11 mouse cellular contexts compared by ENCODE assay signal in the genomic region with DNA sequence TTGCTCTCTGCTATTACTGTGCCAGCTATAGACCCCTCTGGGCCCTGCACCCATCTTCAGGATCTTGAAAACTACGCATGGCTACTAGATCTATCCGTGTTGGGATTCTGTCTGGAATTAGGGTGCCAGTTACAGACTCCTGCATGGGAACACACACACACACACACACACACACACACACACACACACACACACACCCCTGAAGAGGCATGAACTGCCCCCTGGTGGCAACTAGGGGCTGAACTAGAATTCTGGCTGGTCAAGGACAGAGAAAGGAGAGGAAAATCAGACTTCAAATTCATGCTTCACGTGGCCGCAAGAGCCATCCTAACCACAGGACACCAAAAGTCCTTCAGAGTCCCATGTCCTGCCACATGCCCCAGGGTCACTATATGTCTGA. TPM values are rescaled to one million over a fixed set of nuclear protein-coding genes. Genes with fewer than 3 reads are reported as not detected.
DNase-seq lines count a peak whose midpoint lies in the region; TF ChIP-seq lines count a peak whose summit lies in the region.
"Had no signal": no experiment of that assay in that cellular context is flagged by ENCODE, and none has a peak within 500 bp of the region (broad histone marks: within the 10 kb centered on the region; RNA-seq: fewer than 3 reads in every experiment).

No protein-coding gene starts in this region.

- no peak overlapping the region for H3K27ac ChIP-seq in heart, embryonic 10.5 days
- H3K27ac ChIP-seq in spleen, adult 2 months (ENCODE audit: insufficient read depth, low read length), result no peak overlapping the region
- H3K27ac ChIP-seq: heart, embryonic 15.5 days had no signal

- no peaks in the 10 kb centered on the region for H3K36me3 ChIP-seq in heart, embryonic 10.5 days
- no peaks in the 10 kb centered on the region for H3K36me3 ChIP-seq in spleen, adult 2 months (ENCODE audit: control insufficient read depth, insufficient read depth, low read length)
- H3K36me3 ChIP-seq: heart, embryonic 15.5 days had no signal

- WGBS in heart, embryonic 10.5 days, result 72% methylated on average over 4 of the region's 4 CpGs
- 68% methylated on average over 4 of the region's 4 CpGs for WGBS in spleen, adult 2 months

- H3K27me3 ChIP-seq in heart, embryonic 10.5 days (ENCODE audit: insufficient read depth, poor library complexity, severe bottlenecking), result 0 out of 2 replicates have a peak, but pooled peaks cover 7% of the 10 kb centered on the region
- H3K27me3 ChIP-seq in spleen, adult 2 months (ENCODE audit: control insufficient read depth, insufficient read depth, low read length), result no peaks in the 10 kb centered on the region
- H3K27me3 ChIP-seq: heart, embryonic 15.5 days had no signal

- TF ChIP-seq CTCF in spleen, adult 2 months (IDR thresholded peaks at IDR 0.05; ENCODE audit: extremely low read depth, insufficient read depth, insufficient read length, insufficient replicate concordance), result peak; percentile 33; the same call in 1 of the 2 replicates

- no peak overlapping the region for H3K4me3 ChIP-seq in heart, embryonic 10.5 days
- no peak overlapping the region for H3K4me3 ChIP-seq in spleen, adult 2 months (ENCODE audit: extremely low read depth, insufficient read depth, insufficient read length)
- H3K4me3 ChIP-seq: erythroblast, embryonic 14.5 days; heart, embryonic 15.5 days had no signal

- DNase-seq in heart, postnatal 4 days, result peak; percentile 53
- DNase-seq in heart, embryonic 10.5 days (ENCODE audit: low spot score), result no peak
- no peak for DNase-seq in spleen, adult 2 months (ENCODE audit: low read depth in 1 of 2, low spot score in 2 of 2)
- DNase-seq in spleen, postnatal 4 days (ENCODE audit: low spot score in 2 of 2), result no peak
- DNase-seq in brain, adult 2 months (ENCODE audit: low read depth, low spot score), result peak; percentile 61
- DNase-seq in retina, embryonic 14.5 days (ENCODE audit: low spot score), result peak; percentile 32
- no peak for DNase-seq in left cerebral cortex, adult 18-20 months (ENCODE audit: low spot score in 2 of 2)
- DNase-seq in frontal cortex, postnatal 10 days (ENCODE audit: low spot score in 2 of 2), result no peak
- DNase-seq: cerebellum, adult 18-20 months had no signal

- H3K4me1 ChIP-seq in heart, embryonic 10.5 days, result peaks cover 38% of the 10 kb centered on the region
- H3K4me1 ChIP-seq in spleen, adult 2 months (ENCODE audit: control insufficient read depth, insufficient read depth, insufficient read length), result peaks cover 33% of the 10 kb centered on the region; the same call in 1 of the 2 replicates

- no peak for TF ChIP-seq POLR2A in spleen, adult 2 months (IDR thresholded peaks at IDR 0.05; ENCODE audit: low read depth, low read length)

- H3K9me3 ChIP-seq in heart, embryonic 10.5 days, result no peaks in the 10 kb centered on the region
- H3K9me3 ChIP-seq: heart, embryonic 15.5 days had no signal

RNA-seq across cellular contexts. Expression of gene Mxd4, which starts 4.3 kb away (rescaled TPM):
- 10 to 100 TPM; 60.7 to 66.5 TPM for total RNA-seq in heart, postnatal 4 days (2021)
- polyA plus RNA-seq in heart, embryonic 10.5 days (2016; fragmentation: Nextera tagmentation; extraction: Ambion mirVana), result 21.6 and 22.5 TPM in 2 replicates
- 147 and 188 TPM in 2 replicates for polyA plus RNA-seq in spleen, adult 2 months (2012; rRNA removed)
- 10 to 100 TPM; 74.0 to 80.4 TPM for total RNA-seq in left cerebral cortex, adult 18-20 months (2021)

RNA-seq across cellular contexts. Expression of gene Haus3, which starts 22.5 kb away (rescaled TPM):
- 10 to 100 TPM; 11.5 to 12.5 TPM for total RNA-seq in heart, postnatal 4 days (2021)
- polyA plus RNA-seq in heart, embryonic 10.5 days (2016; fragmentation: Nextera tagmentation; extraction: Ambion mirVana), result 32.8 and 43.0 TPM in 2 replicates
- 0.55 and 0.70 TPM in 2 replicates for polyA plus RNA-seq in spleen, adult 2 months (2012; rRNA removed)
- 1 to 10 TPM; 7.8 to 8.6 TPM for total RNA-seq in left cerebral cortex, adult 18-20 months (2021)

RNA-seq across cellular contexts. Expression of gene Poln, which starts 22.6 kb away (rescaled TPM):
- total RNA-seq in heart, postnatal 4 days (2021), result under 1 TPM; 0.47 to 0.52 TPM
- polyA plus RNA-seq in heart, embryonic 10.5 days (2016; fragmentation: Nextera tagmentation; extraction: Ambion mirVana), result 0.23 and 0.64 TPM in 2 replicates
- 0.15 and 0.29 TPM in 2 replicates for polyA plus RNA-seq in spleen, adult 2 months (2012; rRNA removed)
- 1 to 10 TPM; 1.6 TPM for total RNA-seq in left cerebral cortex, adult 18-20 months (2021)
- polyA plus RNA-seq: erythroblast, embryonic 14.5 days had no signal

Comparison
In these comparisons a context has a peak if more than half of its experiments do, and no peak if none do; other contexts are left out.
1. DNase-seq: peak in heart, postnatal 4 days (single experiment), brain, adult 2 months (single experiment) and retina, embryonic 14.5 days (single experiment); none in heart, embryonic 10.5 days (single experiment), spleen, adult 2 months (0 of 2), spleen, postnatal 4 days (0 of 2), left cerebral cortex, adult 18-20 months (0 of 2) and frontal cortex, postnatal 10 days (0 of 2).